Mouse (Mus musculus) stomach, postnatal 0 days (tissue): ENCODE measurements around the gene Grk2. TPM values are rescaled to one million over a fixed set of nuclear protein-coding genes. Genes with fewer than 3 reads are reported as not detected.

Experiments used
- ATAC-seq: fragments of 200-750 bp; cut with Nextera tagmentation; 2 replicates; pipeline ENCODE4 v1.8.0; 2017; ENCODE audit not compliant: low FRiP score, low TSS enrichment
- DNase-seq: peaks from one replicate; pipeline ENCODE4 v3.0.0-alpha.2; 2016; ENCODE audit warnings: low spot score
- H3K27ac ChIP-seq: fragments of 300-500 bp; sonication (generic); replicated peaks from 2 replicates; pipeline ENCODE4 v1.5.1; 2014; ENCODE audit warnings: mild to moderate bottlenecking, control low read depth
- H3K27me3 ChIP-seq: fragments of 300-500 bp; sonication (generic); 2 replicates; pipeline ENCODE4 v1.6.1; 2014; ENCODE audit warnings: low read length; ENCODE audit not compliant: control insufficient read depth, insufficient read depth
- H3K36me3 ChIP-seq: fragments of 300-500 bp; sonication (generic); 2 replicates; pipeline ENCODE4 v1.6.1; 2014; ENCODE audit warnings: low read length, mixed read lengths; ENCODE audit not compliant: control insufficient read depth, insufficient read depth
- H3K4me1 ChIP-seq: fragments of 300-500 bp; sonication (generic); replicated peaks from 2 replicates; pipeline ENCODE4 v1.6.1; 2014; ENCODE audit warnings: antibody characterized with exemption; ENCODE audit not compliant: control insufficient read depth, insufficient read depth
- H3K4me2 ChIP-seq: fragments of 300-500 bp; sonication (generic); replicated peaks from 2 replicates; pipeline ENCODE4 v1.6.1; 2014; ENCODE audit warnings: low read depth, mild to moderate bottlenecking, control low read depth, moderate library complexity
- H3K4me3 ChIP-seq: fragments of 300-500 bp; sonication (generic); 2 replicates; pipeline ENCODE4 v1.5.1; 2014; ENCODE audit warnings: low read depth, low read length, control low read depth
- H3K9ac ChIP-seq: fragments of 300-500 bp; sonication (generic); 2 replicates; pipeline ENCODE4 v1.6.1; 2014; ENCODE audit warnings: mild to moderate bottlenecking, low read length, control low read depth, mixed read lengths
- H3K9me3 ChIP-seq: fragments of 300-500 bp; sonication (generic); 2 replicates; pipeline ENCODE4 v1.6.1; 2016; ENCODE audit warnings: low read length; ENCODE audit not compliant: control insufficient read depth
- CTCF ChIP-seq: IDR thresholded peaks from 2 replicates; pipeline ENCODE4 v1.5.1; 2016; ENCODE audit warnings: antibody characterized with exemption, low read depth, mild to moderate bottlenecking, moderate library complexity
- EP300 ChIP-seq: optimal IDR thresholded peaks from 2 replicates; pipeline ENCODE3; 2016; ENCODE audit warnings: antibody characterized with exemption
- WGBS: fragments of 180-500 bp; shearing (Covaris S2); extraction: QIAGEN DNeasy Blood & Tissue Kit; methylation state at CpG from one replicate; pipeline ENCODE4 v1.1.7; 2014; 5-methylcytosine and 5-hydroxymethylcytosine counted together
- polyA plus RNA-seq: library from polyadenylated mRNA; unstranded; fragments of >200 nt; fragmentation: Nextera tagmentation; extraction: Ambion mirVana; gene quantifications from 2 replicates; pipeline ENCODE4 v1.2.1, GENCODE M21; 2015

Grk2 gene
- polyA plus RNA-seq, 1 experiment from 2014 or later, result 19.3 TPM

DNA sequence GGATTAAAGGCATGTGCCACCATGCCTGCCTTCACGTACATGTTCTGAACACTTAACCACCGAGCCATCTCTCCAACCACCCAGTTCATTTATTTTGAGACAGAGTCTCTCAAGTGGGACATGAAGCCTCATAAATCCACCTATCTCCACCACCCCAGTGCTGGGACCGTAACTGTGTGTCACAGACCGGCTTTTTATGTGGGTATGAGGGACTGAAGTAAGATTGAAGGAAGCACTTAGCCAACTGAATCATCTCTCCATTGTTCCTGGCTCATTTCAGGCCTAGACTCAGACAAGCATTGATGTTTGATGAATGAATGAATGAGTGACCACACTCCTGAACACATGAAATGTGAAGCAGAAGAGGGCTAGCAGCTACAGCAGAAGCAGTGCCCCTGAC lies 3.3 kb upstream of the Grk2 start:
- no peak overlapping the region for H3K27ac ChIP-seq
- WGBS, result 92% methylated on average over 4 of the region's 4 CpGs
- no peak overlapping the region for H3K4me3 ChIP-seq
- no peaks in the 10 kb centered on the region for H3K4me1 ChIP-seq
- no peaks in the 10 kb centered on the region for H3K36me3 ChIP-seq
- no peak overlapping the region for H3K4me2 ChIP-seq
- DNase-seq (no peak), ATAC-seq (no peak)
- H3K27me3 ChIP-seq, result no peaks in the 10 kb centered on the region
- no peak overlapping the region for H3K9ac ChIP-seq
- no peaks in the 10 kb centered on the region for H3K9me3 ChIP-seq
- TF ChIP-seq CTCF (no peak), EP300 (no peak)

DNA sequence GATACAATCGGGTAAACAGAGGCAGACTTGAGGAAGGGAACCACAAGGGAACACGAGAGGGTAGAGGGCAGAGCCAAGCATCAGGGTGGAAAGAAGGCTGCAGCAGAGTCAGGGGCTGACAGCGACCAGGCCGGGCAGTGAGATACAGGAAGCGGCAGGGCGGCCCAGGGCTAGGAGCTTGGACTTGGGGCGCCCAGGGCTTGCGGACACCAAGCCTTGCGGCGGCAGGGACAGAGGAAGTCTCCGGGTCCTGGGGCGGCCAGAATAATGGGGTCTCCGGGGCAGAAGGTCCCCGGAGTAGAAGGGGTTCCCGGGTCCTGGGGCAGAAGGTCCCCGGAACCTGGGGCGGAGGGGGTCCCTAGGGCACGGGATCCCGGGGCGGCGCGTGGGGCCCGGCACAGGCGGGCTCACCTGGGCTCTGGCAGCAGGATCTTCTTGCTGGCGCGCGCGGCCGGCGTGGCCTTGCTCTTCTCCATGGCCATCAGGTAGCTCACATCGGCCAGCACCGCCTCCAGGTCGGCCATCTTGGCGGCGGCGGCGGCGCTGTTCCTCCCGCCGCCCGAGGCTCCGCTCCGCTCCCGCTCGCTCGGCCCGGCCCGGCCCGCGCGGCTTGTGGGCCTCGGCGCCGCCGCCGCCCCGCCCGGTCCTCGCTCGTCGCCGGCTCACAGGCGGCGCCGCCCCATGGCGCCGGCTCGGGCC lies 382 bp downstream of the Grk2 start:
- TF ChIP-seq CTCF (no peak; the same call in 1 of the 2 replicates), EP300 (no peak)
- ATAC-seq, result peak; percentile 58
- no peaks in the 10 kb centered on the region for H3K36me3 ChIP-seq

DNA sequence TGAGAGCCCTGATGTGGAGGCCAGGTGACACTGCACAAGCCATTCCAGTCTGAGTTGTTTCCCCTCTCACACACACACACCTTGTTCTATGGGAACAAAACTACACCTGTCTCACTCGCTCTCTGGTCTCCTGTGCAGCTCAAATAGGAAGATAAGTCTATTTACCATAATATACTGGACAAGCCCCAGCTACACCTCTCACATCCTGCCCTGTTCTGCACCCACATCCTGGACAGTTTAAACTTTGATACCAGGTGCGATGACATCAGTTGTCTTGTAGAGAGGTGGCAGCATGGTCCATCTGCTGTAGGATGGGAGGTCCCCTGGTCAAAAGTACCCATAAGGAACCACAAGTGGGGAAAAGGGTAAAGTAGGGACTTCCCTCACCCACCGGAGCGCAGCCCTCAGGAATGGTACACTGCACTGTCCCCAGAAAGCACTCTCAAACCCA lies 1.1 kb downstream of the Grk2 start:
- peak overlapping the region; percentile 93 for H3K9ac ChIP-seq
- no peaks in the 10 kb centered on the region for H3K36me3 ChIP-seq
- peaks cover 24% of the 10 kb centered on the region for H3K4me1 ChIP-seq
- H3K4me3 ChIP-seq, result peak overlapping the region; percentile 94
- no peaks in the 10 kb centered on the region for H3K9me3 ChIP-seq
- no peak for DNase-seq
- no peak for TF ChIP-seq CTCF
- no peak for TF ChIP-seq EP300
- H3K4me2 ChIP-seq, result peak overlapping the region; percentile 88
- 38% methylated on average over 4 of the region's 4 CpGs for whole genome bisulfite sequencing
- H3K27me3 ChIP-seq, result no peaks in the 10 kb centered on the region
- peak; percentile 28; the same call in 1 of the 2 replicates for ATAC-seq
- peak overlapping the region; percentile 95 for H3K27ac ChIP-seq

More for the DNA sequence above, 382 bp downstream of the Grk2 start:
- 1% methylated on average over 28 of the region's 68 CpGs for WGBS
- Histone ChIP-seq H3K9ac (peak overlapping the region; percentile 93), H3K4me3 (peak overlapping the region; percentile 94), H3K27me3 (no peaks in the 10 kb centered on the region), H3K4me1 (peaks cover 18% of the 10 kb centered on the region), H3K4me2 (peak overlapping the region; percentile 88), H3K9me3 (no peaks in the 10 kb centered on the region), H3K27ac (peak overlapping the region; percentile 95)
- peak; percentile 59 for DNase-seq

DNA sequence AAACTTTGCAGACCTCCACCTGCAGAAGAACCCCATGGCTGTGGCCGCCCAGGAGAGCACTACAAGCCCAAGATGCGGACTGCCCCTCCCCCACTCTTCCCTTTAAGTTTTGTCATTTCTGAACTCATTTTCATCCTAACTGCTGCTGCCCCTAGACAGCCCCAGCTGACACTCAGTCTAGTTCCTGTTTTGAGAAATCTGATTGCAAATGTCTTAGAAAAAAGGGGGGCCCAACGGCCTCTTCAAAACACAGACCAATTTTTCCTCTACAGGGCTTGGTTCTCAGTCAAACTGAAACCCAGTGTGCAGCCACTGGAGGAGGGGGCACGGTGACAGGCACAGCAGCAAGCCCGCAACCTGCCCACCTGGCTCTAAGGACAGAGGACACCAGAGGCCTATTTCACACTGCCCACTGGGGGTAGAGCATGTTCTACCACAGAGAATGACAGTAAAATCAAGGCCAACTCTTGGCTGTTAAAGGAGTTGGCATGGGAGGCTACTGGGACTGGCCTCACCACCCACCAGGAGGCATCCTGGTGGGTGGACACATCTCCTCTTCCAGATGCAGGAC lies 1.7 kb downstream of the Grk2 start:
- Histone ChIP-seq H3K4me2 (peak overlapping the region; percentile 88), H3K4me1 (peaks cover 24% of the 10 kb centered on the region), H3K9ac (peak overlapping the region; percentile 93), H3K4me3 (peak overlapping the region; percentile 94), H3K27me3 (no peaks in the 10 kb centered on the region), H3K36me3 (no peaks in the 10 kb centered on the region), H3K27ac (peak overlapping the region; percentile 95), H3K9me3 (no peaks in the 10 kb centered on the region)
- 60% methylated on average over 5 of the region's 5 CpGs for WGBS
- TF ChIP-seq EP300 (no peak), CTCF (peak; percentile 4; the same call in 1 of the 2 replicates)
- DNase-seq (no peak), ATAC-seq (no peak)

DNA sequence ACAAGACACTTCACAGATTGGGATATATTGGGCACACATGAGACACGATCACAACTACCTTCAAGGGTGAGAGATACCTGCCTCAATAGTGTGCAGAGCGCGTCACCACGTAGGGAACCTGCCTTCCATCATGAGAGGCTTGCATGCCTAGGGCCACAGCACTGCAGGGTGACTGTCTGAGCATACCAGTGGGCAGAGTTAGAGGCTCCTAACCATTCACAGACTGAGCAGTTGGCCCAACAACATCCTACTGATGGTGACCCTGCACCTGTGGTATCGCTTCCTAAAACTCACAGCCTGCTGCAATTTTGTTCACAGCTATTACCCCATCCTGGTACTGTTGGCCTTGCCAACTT lies 2.4 kb downstream of the Grk2 start:
- Histone ChIP-seq H3K4me2 (peak overlapping the region; percentile 88; the same call in 1 of the 2 replicates), H3K4me3 (no peak overlapping the region), H3K9ac (no peak overlapping the region), H3K4me1 (peaks cover 24% of the 10 kb centered on the region), H3K9me3 (no peaks in the 10 kb centered on the region), H3K36me3 (no peaks in the 10 kb centered on the region; the same call in 1 of the 2 replicates), H3K27me3 (no peaks in the 10 kb centered on the region), H3K27ac (peak overlapping the region; percentile 25; the same call in 1 of the 2 replicates)
- WGBS, result 82% methylated on average over 5 of the region's 5 CpGs
- ATAC-seq, result no peak
- no peak for DNase-seq
- TF ChIP-seq EP300, result no peak
- TF ChIP-seq CTCF, result no peak
